Mouse (Mus musculus) brain, embryonic 14.5 days (tissue): Measurements from ENCODE around the gene Lmln.

Experiments used
- CTCF ChIP-seq: fragments of 200-500 bp; IDR thresholded peaks from 2 replicates; pipeline ENCODE4 v1.5.1; 2012; ENCODE audit warnings: inconsistent platforms, mild to moderate bottlenecking, moderate library complexity, borderline replicate concordance; ENCODE audit not compliant: insufficient read depth, insufficient read length; ENCODE audit errors: extremely low read depth
- POLR2A ChIP-seq: fragments of 200-500 bp; IDR thresholded peaks from 2 replicates; pipeline ENCODE4 v1.6.1; 2012; ENCODE audit warnings: mild to moderate bottlenecking, inconsistent platforms, borderline replicate concordance; ENCODE audit not compliant: poor library complexity, insufficient read depth, insufficient read length, severe bottlenecking; ENCODE audit errors: extremely low read depth

DNA sequence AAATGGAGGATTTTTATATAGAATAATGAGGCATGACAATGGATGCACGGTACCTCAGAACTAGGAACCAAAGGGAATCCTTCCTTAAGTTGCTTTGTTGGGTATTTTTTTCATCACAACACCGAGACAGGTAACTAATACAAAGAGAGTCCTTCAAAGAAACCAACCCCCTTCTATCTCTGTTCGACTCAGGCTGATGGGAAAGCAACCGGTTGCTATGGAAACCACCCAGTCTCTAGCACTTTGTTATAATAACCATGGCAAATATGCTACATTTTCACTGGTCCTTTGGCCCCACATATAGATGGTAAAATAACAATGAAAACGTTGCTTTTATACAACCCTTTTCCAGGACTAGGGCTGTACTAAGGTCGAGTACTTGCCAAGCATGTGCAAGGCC, 109.5 kb downstream of the Lmln start:
- TF ChIP-seq CTCF (no peak), POLR2A (no peak)
